Mouse (Mus musculus): ENCODE results near the gene Olfr1459. TPM values are rescaled to one million over a fixed set of nuclear protein-coding genes. Genes with fewer than 3 reads are reported as not detected.

Olfr1459 gene
- polyA plus RNA-seq (2012; rRNA removed) = not detected in 2 replicates

GRCm38 (mm10) chr19:13149449-13149848 lies at the start of gene Olfr1459:
Gene Olfr1459 (minus strand): TSS chr19:13149549.

GRCm38 (mm10) chr19:13185434-13185833 lies 36.1 kb upstream of the Olfr1459 start, which contains the start of gene Olfr1462:
Gene Olfr1462 (plus strand): TSS chr19:13185734.

GRCm38 (mm10) chr19:13162700-13163099 lies 13.4 kb upstream of the Olfr1459 start, which contains the start of gene Olfr1461:
Gene Olfr1461 (plus strand): TSS chr19:13163000.

GRCm38 (mm10) chr19:13106675-13107074 lies 42.7 kb downstream of the Olfr1459 start, which contains the start of gene Olfr1458:
Gene Olfr1458 (minus strand): TSS chr19:13106775.

GRCm38 (mm10) chr19:13097791-13098190 lies 51.6 kb downstream of the Olfr1459 start, which contains the start of gene Olfr1457:
Gene Olfr1457 (minus strand): TSS chr19:13097891.

Other genes with a start within 250 kb of the Olfr1459 start
- not detected in 2 replicates for gene Olfr1447, start 245.8 kb downstream of the Olfr1459 start, polyA plus RNA-seq (2012; rRNA removed)
- gene Olfr1448, start 225.1 kb downstream of the Olfr1459 start, polyA plus RNA-seq (2012; rRNA removed) = not detected in 2 replicates
- not detected in 2 replicates for gene Olfr1449, start 218.7 kb downstream of the Olfr1459 start, polyA plus RNA-seq (2012; rRNA removed)
- gene Olfr1450, start 199.3 kb downstream of the Olfr1459 start, polyA plus RNA-seq (2012; rRNA removed) = not detected in 2 replicates
- gene Olfr1451, start 154.5 kb downstream of the Olfr1459 start, polyA plus RNA-seq (2012; rRNA removed) = not detected in 2 replicates
- not detected in 2 replicates for gene Olfr1453, start 121.2 kb downstream of the Olfr1459 start, polyA plus RNA-seq (2012; rRNA removed)
- not detected in 2 replicates for gene Olfr1454, start 88.9 kb downstream of the Olfr1459 start, polyA plus RNA-seq (2012; rRNA removed)
- gene Olfr1457, start 51.7 kb downstream of the Olfr1459 start, polyA plus RNA-seq (2012; rRNA removed) = not detected in 2 replicates
- not detected in 2 replicates for gene Olfr1458, start 42.8 kb downstream of the Olfr1459 start, polyA plus RNA-seq (2012; rRNA removed)
- gene Olfr1461, start 13.5 kb upstream of the Olfr1459 start, polyA plus RNA-seq (2012; rRNA removed) = not detected in 2 replicates
- not detected in 2 replicates for gene Olfr1462, start 36.2 kb upstream of the Olfr1459 start, polyA plus RNA-seq (2012; rRNA removed)
- gene Olfr1463, start 81.8 kb upstream of the Olfr1459 start, polyA plus RNA-seq (2012; rRNA removed) = not detected in 2 replicates
- not detected in 2 replicates for gene Olfr1465, start 166.0 kb upstream of the Olfr1459 start, polyA plus RNA-seq (2012; rRNA removed)
- gene Olfr1466, start 189.3 kb upstream of the Olfr1459 start, polyA plus RNA-seq (2012; rRNA removed) = not detected in 2 replicates
- gene Olfr1467, start 212.7 kb upstream of the Olfr1459 start, polyA plus RNA-seq (2012; rRNA removed) = not detected in 2 replicates